Mouse (Mus musculus): Measurements from ENCODE around the gene Gk5. TPM values are rescaled to one million over a fixed set of nuclear protein-coding genes. Genes with fewer than 3 reads are reported as not detected.
A peak's percentile ranks its signal among the peaks of the same experiment; 100 is the strongest.

Gk5 gene
- polyA plus RNA-seq, 1 experiment from 2014 or later: 0.38 TPM

- H3K27me3 ChIP-seq: peaks cover 46% of the 10 kb centered on the region
- ATAC-seq (ENCODE audit: insufficient read depth): no peak
- H3K27ac ChIP-seq (replicated peaks): no peak overlapping the region
- no peaks in the 10 kb centered on the region for H3K9me3 ChIP-seq (replicated peaks)
- H3K4me2 ChIP-seq: no peak overlapping the region
- H3K36me3 ChIP-seq (replicated peaks): no peaks in the 10 kb centered on the region
- H3K4me1 ChIP-seq (replicated peaks): peaks cover 10% of the 10 kb centered on the region
- no peak overlapping the region for H3K9ac ChIP-seq
- WGBS (ENCODE audit: insufficient replicate concordance): 66% methylated on average over 6 of the region's 6 CpGs
- H3K4me3 ChIP-seq (replicated peaks): no peak overlapping the region
Observed at GRCm38 (mm10) chr9:96116801-96117200, 2.4 kb upstream of the Gk5 start.

GRCm38 (mm10) chr9:96118216-96118615 is 946 bp upstream of the Gk5 start:
- Histone ChIP-seq H3K4me3 (replicated peaks) (no peak overlapping the region), H3K9ac (no peak overlapping the region), H3K9me3 (replicated peaks) (no peaks in the 10 kb centered on the region), H3K4me2 (peak overlapping the region; percentile 91), H3K36me3 (replicated peaks) (no peaks in the 10 kb centered on the region), H3K27me3 (peaks cover 38% of the 10 kb centered on the region), H3K4me1 (replicated peaks) (peaks cover 10% of the 10 kb centered on the region), H3K27ac (replicated peaks) (no peak overlapping the region)
- no peak for ATAC-seq (ENCODE audit: insufficient read depth)
- whole genome bisulfite sequencing (ENCODE audit: insufficient replicate concordance): 77% methylated on average over 4 of the region's 4 CpGs

- Histone ChIP-seq H3K27ac (replicated peaks) (no peak overlapping the region), H3K9ac (no peak overlapping the region), H3K36me3 (replicated peaks) (no peaks in the 10 kb centered on the region), H3K4me3 (replicated peaks) (no peak overlapping the region), H3K27me3 (no peaks in the 10 kb centered on the region), H3K4me2 (no peak overlapping the region), H3K4me1 (replicated peaks) (no peaks in the 10 kb centered on the region), H3K9me3 (replicated peaks) (no peaks in the 10 kb centered on the region)
- no peak for ATAC-seq (ENCODE audit: insufficient read depth)
- 54% methylated on average over 5 of the region's 5 CpGs for WGBS (ENCODE audit: insufficient replicate concordance)
Observed at GRCm38 (mm10) chr9:96127972-96128371, 8.8 kb downstream of the Gk5 start.

GRCm38 (mm10) chr9:96132956-96133603 is 13.9 kb downstream of the Gk5 start:
- Histone ChIP-seq H3K36me3 (replicated peaks) (no peaks in the 10 kb centered on the region), H3K27me3 (peaks cover 5% of the 10 kb centered on the region; the same call in 1 of the 2 replicates), H3K9me3 (replicated peaks) (no peaks in the 10 kb centered on the region), H3K27ac (replicated peaks) (no peak overlapping the region), H3K4me2 (no peak overlapping the region), H3K4me1 (replicated peaks) (no peaks in the 10 kb centered on the region), H3K9ac (no peak overlapping the region), H3K4me3 (replicated peaks) (no peak overlapping the region)
- ATAC-seq (ENCODE audit: insufficient read depth): no peak
- 29% methylated on average over 4 of the region's 4 CpGs for WGBS (ENCODE audit: insufficient replicate concordance)

- no peak overlapping the region for H3K4me2 ChIP-seq
- H3K27ac ChIP-seq (replicated peaks): no peak overlapping the region
- H3K36me3 ChIP-seq (replicated peaks): no peaks in the 10 kb centered on the region
- peaks cover 5% of the 10 kb centered on the region; the same call in 1 of the 2 replicates for H3K27me3 ChIP-seq
- H3K9ac ChIP-seq: no peak overlapping the region
- no peak for ATAC-seq (ENCODE audit: insufficient read depth)
- H3K4me3 ChIP-seq (replicated peaks): no peak overlapping the region
- H3K4me1 ChIP-seq (replicated peaks): no peaks in the 10 kb centered on the region
- 65% methylated on average over 7 of the region's 7 CpGs for WGBS (ENCODE audit: insufficient replicate concordance)
- no peaks in the 10 kb centered on the region for H3K9me3 ChIP-seq (replicated peaks)
Observed at GRCm38 (mm10) chr9:96134470-96134869, 15.3 kb downstream of the Gk5 start.

- 48% methylated on average over 8 of the region's 8 CpGs for WGBS (ENCODE audit: insufficient replicate concordance)
- no peaks in the 10 kb centered on the region for H3K4me1 ChIP-seq (replicated peaks)
- no peak overlapping the region for H3K9ac ChIP-seq
- ATAC-seq (ENCODE audit: insufficient read depth): no peak
- no peak overlapping the region for H3K4me3 ChIP-seq (replicated peaks)
- no peak overlapping the region for H3K4me2 ChIP-seq
- H3K9me3 ChIP-seq (replicated peaks): no peaks in the 10 kb centered on the region
- H3K36me3 ChIP-seq (replicated peaks): no peaks in the 10 kb centered on the region
- peaks cover 5% of the 10 kb centered on the region; the same call in 1 of the 2 replicates for H3K27me3 ChIP-seq
- no peak overlapping the region for H3K27ac ChIP-seq (replicated peaks)
Observed at GRCm38 (mm10) chr9:96134916-96135315, 15.8 kb downstream of the Gk5 start.

- H3K36me3 ChIP-seq (replicated peaks): no peaks in the 10 kb centered on the region
- no peak overlapping the region for H3K4me2 ChIP-seq
- no peak for ATAC-seq (ENCODE audit: insufficient read depth)
- H3K4me1 ChIP-seq (replicated peaks): no peaks in the 10 kb centered on the region
- no peaks in the 10 kb centered on the region for H3K9me3 ChIP-seq (replicated peaks)
- no peak overlapping the region for H3K4me3 ChIP-seq (replicated peaks)
- 55% methylated on average over 7 of the region's 7 CpGs for WGBS (ENCODE audit: insufficient replicate concordance)
- H3K27me3 ChIP-seq: peaks cover 5% of the 10 kb centered on the region; the same call in 1 of the 2 replicates
- no peak overlapping the region for H3K9ac ChIP-seq
- no peak overlapping the region for H3K27ac ChIP-seq (replicated peaks)
Observed at GRCm38 (mm10) chr9:96135461-96135860, 16.3 kb downstream of the Gk5 start.

- Histone ChIP-seq H3K9me3 (replicated peaks) (no peaks in the 10 kb centered on the region), H3K27me3 (peaks cover 5% of the 10 kb centered on the region; the same call in 1 of the 2 replicates), H3K4me2 (no peak overlapping the region), H3K4me1 (replicated peaks) (no peaks in the 10 kb centered on the region), H3K9ac (no peak overlapping the region), H3K36me3 (replicated peaks) (no peaks in the 10 kb centered on the region), H3K27ac (replicated peaks) (no peak overlapping the region), H3K4me3 (replicated peaks) (no peak overlapping the region)
- 72% methylated on average over 9 of the region's 9 CpGs for WGBS (ENCODE audit: insufficient replicate concordance)
- no peak for ATAC-seq (ENCODE audit: insufficient read depth)
Observed at GRCm38 (mm10) chr9:96138958-96139357, 19.8 kb downstream of the Gk5 start.

- H3K4me3 ChIP-seq (replicated peaks): no peak overlapping the region
Observed at GRCm38 (mm10) chr9:96139876-96140275, 20.7 kb downstream of the Gk5 start.

GRCm38 (mm10) chr9:96140931-96141330 is 21.8 kb downstream of the Gk5 start:
- no peaks in the 10 kb centered on the region for H3K9me3 ChIP-seq (replicated peaks)
- no peak for ATAC-seq (ENCODE audit: insufficient read depth)
- H3K4me1 ChIP-seq (replicated peaks): no peaks in the 10 kb centered on the region
- no peaks in the 10 kb centered on the region for H3K36me3 ChIP-seq (replicated peaks)
- no peak overlapping the region for H3K9ac ChIP-seq
- H3K4me2 ChIP-seq: no peak overlapping the region
- no peak overlapping the region for H3K27ac ChIP-seq (replicated peaks)
- H3K4me3 ChIP-seq (replicated peaks): no peak overlapping the region
- no peaks in the 10 kb centered on the region for H3K27me3 ChIP-seq
- 64% methylated on average over 7 of the region's 7 CpGs for WGBS (ENCODE audit: insufficient replicate concordance)

More at GRCm38 (mm10) chr9:96139876-96140275, 20.7 kb downstream of the Gk5 start:
- 45% methylated on average over 5 of the region's 5 CpGs for WGBS (ENCODE audit: insufficient replicate concordance)
- no peak overlapping the region for H3K27ac ChIP-seq (replicated peaks)
- no peak overlapping the region for H3K9ac ChIP-seq
- no peaks in the 10 kb centered on the region for H3K36me3 ChIP-seq (replicated peaks)
- no peaks in the 10 kb centered on the region for H3K4me1 ChIP-seq (replicated peaks)
- H3K9me3 ChIP-seq (replicated peaks): no peaks in the 10 kb centered on the region
- ATAC-seq (ENCODE audit: insufficient read depth): no peak
- H3K4me2 ChIP-seq: no peak overlapping the region
- H3K27me3 ChIP-seq: peaks cover 3% of the 10 kb centered on the region; the same call in 1 of the 2 replicates

GRCm38 (mm10) chr9:96142499-96142898 is 23.3 kb downstream of the Gk5 start:
- no peaks in the 10 kb centered on the region for H3K4me1 ChIP-seq (replicated peaks)

GRCm38 (mm10) chr9:96143633-96144032 is 24.5 kb downstream of the Gk5 start:
- Histone ChIP-seq H3K27me3 (no peaks in the 10 kb centered on the region), H3K4me1 (replicated peaks) (no peaks in the 10 kb centered on the region), H3K4me2 (no peak overlapping the region), H3K27ac (replicated peaks) (no peak overlapping the region), H3K4me3 (replicated peaks) (no peak overlapping the region), H3K36me3 (replicated peaks) (no peaks in the 10 kb centered on the region), H3K9me3 (replicated peaks) (no peaks in the 10 kb centered on the region), H3K9ac (no peak overlapping the region)
- 62% methylated on average over 4 of the region's 4 CpGs for WGBS (ENCODE audit: insufficient replicate concordance)
- no peak for ATAC-seq (ENCODE audit: insufficient read depth)

More at GRCm38 (mm10) chr9:96142499-96142898, 23.3 kb downstream of the Gk5 start:
- no peak overlapping the region for H3K9ac ChIP-seq
- H3K9me3 ChIP-seq (replicated peaks): no peaks in the 10 kb centered on the region
- H3K4me2 ChIP-seq: no peak overlapping the region
- no peak overlapping the region for H3K4me3 ChIP-seq (replicated peaks)
- H3K27ac ChIP-seq (replicated peaks): no peak overlapping the region
- no peaks in the 10 kb centered on the region for H3K36me3 ChIP-seq (replicated peaks)
- no peaks in the 10 kb centered on the region for H3K27me3 ChIP-seq
- WGBS (ENCODE audit: insufficient replicate concordance): 63% methylated on average over 6 of the region's 6 CpGs
- ATAC-seq (ENCODE audit: insufficient read depth): no peak
